Comparison of ENCODE assay signal across 11 mouse cellular contexts in genomic region chr3:75952328-75953060, GRCm38 (mm10). TPM values are rescaled to one million over a fixed set of nuclear protein-coding genes. Genes with fewer than 3 reads are reported as not detected.
DNase-seq lines count a peak whose midpoint lies in the region; ATAC-seq and TF ChIP-seq lines count a peak whose summit lies in the region.
"Had no signal": no experiment of that assay in that cellular context is flagged by ENCODE, and none has a peak within 500 bp of the region (broad histone marks: within the 10 kb centered on the region; RNA-seq: fewer than 3 reads in every experiment).

No protein-coding gene starts in this region.

- H3K9ac ChIP-seq in kidney, embryonic 16.5 days (replicated peaks; ENCODE audit: low read length), result no peak overlapping the region
- no peak overlapping the region for H3K9ac ChIP-seq in intestine, postnatal 0 days (ENCODE audit: low read depth, low read length)
- H3K9ac ChIP-seq: midbrain, embryonic 15.5 days had no signal

- H3K9me3 ChIP-seq in kidney, embryonic 16.5 days (ENCODE audit: low read length), result no peaks in the 10 kb centered on the region
- no peaks in the 10 kb centered on the region for H3K9me3 ChIP-seq in intestine, postnatal 0 days (ENCODE audit: control insufficient read depth)
- H3K9me3 ChIP-seq in forebrain, embryonic 10.5 days, result no peaks in the 10 kb centered on the region
- H3K9me3 ChIP-seq: midbrain, embryonic 15.5 days had no signal

- no peaks in the 10 kb centered on the region for H3K27me3 ChIP-seq in kidney, embryonic 16.5 days (ENCODE audit: insufficient read depth, low read length)
- no peaks in the 10 kb centered on the region for H3K27me3 ChIP-seq in intestine, postnatal 0 days (replicated peaks; ENCODE audit: control insufficient read depth, insufficient read depth, low read length)
- H3K27me3 ChIP-seq in forebrain, embryonic 10.5 days (ENCODE audit: poor library complexity, severe bottlenecking), result no peaks in the 10 kb centered on the region
- H3K27me3 ChIP-seq: midbrain, embryonic 15.5 days had no signal

- no peak for ATAC-seq in kidney, embryonic 16.5 days (ENCODE audit: low FRiP score, low TSS enrichment)
- ATAC-seq in intestine, postnatal 0 days, result peak; percentile 73
- ATAC-seq: midbrain, embryonic 15.5 days had no signal

- peaks cover 30% of the 10 kb centered on the region for H3K4me1 ChIP-seq in kidney, embryonic 16.5 days (ENCODE audit: insufficient read depth, low read length)
- peaks cover 12% of the 10 kb centered on the region for H3K4me1 ChIP-seq in intestine, postnatal 0 days (replicated peaks; ENCODE audit: control insufficient read depth, insufficient read depth, low read length)
- H3K4me1 ChIP-seq in forebrain, embryonic 10.5 days, result peaks cover 37% of the 10 kb centered on the region

- TF ChIP-seq POLR2A in brain, embryonic 14.5 days (IDR thresholded peaks at IDR 0.05; ENCODE audit: borderline replicate concordance, extremely low read depth, insufficient read depth, insufficient read length, poor library complexity, severe bottlenecking), result no peak

- DNase-seq in kidney, adult 18-20 months, result no peak
- DNase-seq in brain, embryonic 14.5 days (ENCODE audit: low read depth), result peak; percentile 31
- DNase-seq in lung, postnatal 36 days, result peak; percentile 50
- DNase-seq in right cerebral cortex, adult 18-20 months, result no peak
- DNase-seq in forebrain, embryonic 10.5 days (ENCODE audit: extremely low spot score, low spot score), result no peak
- DNase-seq: cerebellum, adult 9-11 months; kidney, adult 8-10 months; thymus, postnatal 14 days had no signal

- TF ChIP-seq CTCF in brain, embryonic 14.5 days (IDR thresholded peaks at IDR 0.05; ENCODE audit: borderline replicate concordance, extremely low read depth, insufficient read depth, insufficient read length), result no peak
- no peak for TF ChIP-seq CTCF in intestine, postnatal 0 days (IDR thresholded peaks at IDR 0.05; ENCODE audit: low read depth)

- 61% methylated on average over 5 of the region's 5 CpGs for WGBS in kidney, embryonic 16.5 days
- 31% methylated on average over 5 of the region's 5 CpGs for WGBS in intestine, postnatal 0 days
- WGBS in forebrain, embryonic 10.5 days, result 80% methylated on average over 5 of the region's 5 CpGs

- no peaks in the 10 kb centered on the region for H3K36me3 ChIP-seq in kidney, embryonic 16.5 days (ENCODE audit: insufficient read depth, low read length)
- no peaks in the 10 kb centered on the region for H3K36me3 ChIP-seq in intestine, postnatal 0 days (ENCODE audit: control insufficient read depth, insufficient read depth)
- H3K36me3 ChIP-seq in forebrain, embryonic 10.5 days (replicated peaks), result peaks cover 34% of the 10 kb centered on the region
- H3K36me3 ChIP-seq: midbrain, embryonic 15.5 days had no signal

- H3K27ac ChIP-seq in kidney, embryonic 16.5 days (ENCODE audit: low read length), result peak overlapping the region; percentile 1; the same call in 1 of the 2 replicates
- peak overlapping the region; percentile 64 for H3K27ac ChIP-seq in intestine, postnatal 0 days (ENCODE audit: low read depth, low read length)
- no peak overlapping the region for H3K27ac ChIP-seq in forebrain, embryonic 10.5 days
- H3K27ac ChIP-seq: midbrain, embryonic 15.5 days had no signal

- H3K4me2 ChIP-seq in kidney, embryonic 16.5 days (replicated peaks; ENCODE audit: low read depth, low read length), result 0 out of 2 replicates have a peak overlapping the region, but pooled peaks have one; percentile 7
- H3K4me2 ChIP-seq in intestine, postnatal 0 days (replicated peaks; ENCODE audit: low read depth), result peak overlapping the region; percentile 45
- H3K4me2 ChIP-seq: midbrain, embryonic 15.5 days had no signal

- no peak overlapping the region for H3K4me3 ChIP-seq in kidney, embryonic 16.5 days (ENCODE audit: low read length)
- no peak overlapping the region for H3K4me3 ChIP-seq in intestine, postnatal 0 days (ENCODE audit: low read depth, low read length)
- no peak overlapping the region for H3K4me3 ChIP-seq in forebrain, embryonic 10.5 days
- H3K4me3 ChIP-seq: midbrain, embryonic 15.5 days had no signal

RNA-seq across cellular contexts. Expression of gene Golim4, which starts 4.3 kb away (rescaled TPM):
- 61.8 and 65.1 TPM in 2 replicates for polyA plus RNA-seq in kidney, embryonic 16.5 days (2015; fragmentation: Nextera tagmentation; extraction: Ambion mirVana)
- polyA plus RNA-seq in brain, embryonic 14.5 days (2012; rRNA removed), result 24.9 and 25.1 TPM in 2 replicates
- polyA plus RNA-seq in intestine, postnatal 0 days (2015; fragmentation: Nextera tagmentation; extraction: Ambion mirVana), result 30.3 and 31.9 TPM in 2 replicates
- 50.1 and 57.1 TPM in 2 replicates for polyA plus RNA-seq in forebrain, embryonic 10.5 days (2016; fragmentation: Nextera tagmentation; extraction: Ambion mirVana)

Comparison
In these comparisons a context has a peak if more than half of its experiments do, and no peak if none do; other contexts are left out.
1. DNase-seq: peak in brain, embryonic 14.5 days (single experiment) and lung, postnatal 36 days (single experiment); none in kidney, adult 18-20 months (single experiment), right cerebral cortex, adult 18-20 months (single experiment) and forebrain, embryonic 10.5 days (single experiment).